Mouse (Mus musculus): ENCODE results near the gene Umad1.
A peak's percentile ranks its signal among the peaks of the same experiment; 100 is the strongest.

Umad1 gene

DNA sequence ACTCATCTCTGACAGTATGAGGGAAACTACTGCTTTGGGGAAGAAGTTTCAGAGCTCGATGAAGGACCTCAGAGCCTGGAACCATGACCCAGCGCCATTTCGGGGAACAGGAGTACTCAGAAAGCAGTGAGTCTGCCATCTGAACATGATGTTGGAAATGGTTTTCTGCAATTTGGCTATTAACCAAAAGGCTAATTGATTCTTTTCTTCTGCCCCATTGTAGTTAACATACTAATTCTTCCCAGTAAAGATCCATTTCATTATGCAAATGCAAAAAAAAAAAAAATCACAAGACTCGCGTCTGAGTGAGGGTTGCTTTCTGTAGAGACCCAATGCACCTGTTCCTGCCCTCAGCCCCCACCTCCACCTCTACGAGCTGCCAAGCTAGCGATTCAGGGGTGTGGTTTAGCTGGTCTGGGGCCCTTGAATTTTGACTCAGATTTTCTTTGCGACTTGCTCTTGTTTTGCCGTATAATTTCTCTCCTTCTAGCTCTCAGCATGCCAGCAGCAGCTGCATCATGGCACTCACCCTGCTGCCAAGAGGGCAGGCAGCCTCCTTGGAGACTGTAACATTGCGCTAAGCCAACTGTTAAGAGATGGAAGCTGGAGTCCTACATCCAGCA is 163.0 kb downstream of the Umad1 start:
- no peak for DNase-seq

DNA sequence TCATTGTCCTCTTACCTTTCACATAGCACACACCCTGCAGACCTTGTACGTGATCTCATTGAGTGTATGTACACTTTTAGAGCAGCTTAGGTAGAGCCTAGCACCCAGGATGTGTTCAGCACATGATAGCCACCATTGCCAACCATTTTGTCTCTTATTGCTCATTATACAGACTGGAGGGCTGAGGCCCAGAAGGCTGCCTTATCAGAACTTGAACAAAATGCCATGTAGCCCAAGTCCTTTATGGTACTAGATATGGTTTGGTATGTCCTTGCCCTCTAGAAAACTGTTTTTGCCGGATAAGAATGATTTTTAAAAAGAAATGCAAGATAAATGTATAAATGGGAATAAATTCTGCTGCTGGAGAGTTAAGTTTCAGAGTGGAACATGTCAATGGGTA is 164.1 kb downstream of the Umad1 start:
- no peak for DNase-seq

DNA sequence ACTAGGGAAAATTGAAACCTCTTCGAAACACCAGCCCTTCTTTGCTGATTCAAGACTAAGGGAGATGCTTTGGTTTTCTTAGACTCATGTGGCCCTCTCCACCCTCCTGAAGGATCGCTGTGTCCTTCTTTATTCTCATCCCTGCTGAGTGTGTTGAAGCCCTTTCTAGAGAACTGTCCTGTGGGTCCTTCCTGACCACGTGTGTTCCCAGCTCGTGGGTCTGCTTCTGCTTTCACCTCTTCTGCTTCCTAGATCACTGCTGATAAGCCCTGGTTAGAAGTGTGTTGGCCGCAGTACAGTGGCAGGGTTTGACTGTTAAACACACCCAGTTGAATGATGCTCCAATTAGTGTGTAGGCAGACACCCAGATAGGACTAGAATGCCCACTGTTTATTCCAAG is 168.6 kb downstream of the Umad1 start:
- no peak for DNase-seq

DNA sequence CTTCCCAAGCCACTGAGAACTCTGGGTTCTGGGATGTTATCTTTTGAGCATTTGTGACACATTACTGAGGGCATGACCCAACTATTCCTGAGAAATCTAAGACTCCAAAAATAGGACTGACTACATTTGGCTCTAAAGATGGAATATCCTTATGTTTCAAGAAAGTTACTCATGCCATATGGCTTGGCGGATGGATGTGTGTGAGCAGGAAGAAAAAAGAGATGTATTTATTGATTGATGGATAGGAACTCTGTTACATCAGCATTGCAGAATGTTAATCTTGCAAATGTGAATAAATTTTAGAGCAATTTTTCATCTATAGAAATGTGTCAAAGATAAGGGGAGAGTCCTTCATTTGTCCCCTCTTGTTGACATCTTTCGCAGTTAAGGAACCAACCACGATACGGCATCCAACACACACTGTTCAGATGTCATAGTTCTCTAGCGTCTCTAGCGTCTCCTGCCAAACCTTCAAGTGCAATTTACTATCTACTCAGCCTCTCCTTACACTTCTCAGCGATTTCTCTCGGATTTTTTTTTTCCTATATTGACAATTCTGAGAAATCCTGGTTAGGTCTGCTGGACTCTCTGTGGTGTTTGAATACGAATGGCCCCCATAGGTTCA is 171.6 kb downstream of the Umad1 start:
- DNase-seq, result no peak

DNA sequence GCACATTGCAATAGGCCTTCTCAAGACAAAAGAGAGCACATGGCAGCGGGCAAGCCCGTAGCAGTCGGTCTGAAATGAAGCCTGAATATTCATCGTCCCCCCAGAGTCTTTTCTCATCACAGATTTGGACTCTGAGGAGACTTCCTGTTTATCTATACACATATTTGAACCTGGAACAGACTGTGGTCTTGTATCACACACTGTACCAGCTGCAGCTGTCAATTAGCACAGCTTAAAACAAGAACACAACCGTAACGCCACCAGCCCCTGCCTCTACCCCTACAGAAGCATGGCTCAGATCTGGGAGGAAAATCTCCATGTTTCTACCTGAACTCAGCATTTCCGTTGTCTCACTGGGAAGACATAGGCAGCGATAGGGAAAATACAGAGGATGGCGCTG is 174.1 kb downstream of the Umad1 start:
- DNase-seq, result no peak

DNA sequence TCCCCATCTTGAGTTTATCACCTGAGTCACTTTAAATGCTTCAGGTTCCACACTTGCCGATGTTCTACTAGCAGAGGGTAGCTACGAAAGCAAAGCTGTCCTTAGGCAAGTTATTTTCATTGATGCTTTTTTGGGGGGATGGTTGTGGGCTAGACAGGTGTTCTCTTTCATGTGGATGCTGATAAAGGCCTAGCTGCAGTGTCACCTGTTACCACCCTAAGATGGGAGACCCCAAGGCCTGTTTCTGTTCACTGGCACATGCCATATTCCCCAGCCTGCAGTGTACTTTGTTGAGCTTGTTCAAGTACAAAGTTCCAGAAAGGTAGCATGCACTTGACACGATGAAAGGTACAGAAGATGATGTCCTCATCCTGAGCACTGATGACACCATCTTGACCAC is 178.8 kb downstream of the Umad1 start:
- no peak for DNase-seq

DNA sequence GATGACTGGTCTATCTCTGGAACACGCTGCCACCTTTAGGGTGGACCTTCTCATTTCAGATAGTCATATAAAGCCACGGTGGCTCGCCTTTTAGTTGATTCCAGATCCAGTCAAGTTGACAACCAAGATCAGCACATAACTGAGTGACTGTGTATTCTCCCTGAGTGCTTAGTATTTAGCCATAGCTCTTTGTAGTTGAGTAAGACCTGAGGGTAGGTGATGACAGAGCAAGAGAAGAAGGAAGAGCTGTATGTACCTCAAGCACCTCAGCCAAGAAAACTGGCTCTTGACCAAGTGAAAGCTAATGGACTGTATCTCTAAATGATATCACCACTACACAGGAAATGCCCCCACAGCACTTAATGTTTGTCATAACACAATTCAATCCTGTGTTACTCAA is 182.7 kb downstream of the Umad1 start:
- no peak for DNase-seq

DNA sequence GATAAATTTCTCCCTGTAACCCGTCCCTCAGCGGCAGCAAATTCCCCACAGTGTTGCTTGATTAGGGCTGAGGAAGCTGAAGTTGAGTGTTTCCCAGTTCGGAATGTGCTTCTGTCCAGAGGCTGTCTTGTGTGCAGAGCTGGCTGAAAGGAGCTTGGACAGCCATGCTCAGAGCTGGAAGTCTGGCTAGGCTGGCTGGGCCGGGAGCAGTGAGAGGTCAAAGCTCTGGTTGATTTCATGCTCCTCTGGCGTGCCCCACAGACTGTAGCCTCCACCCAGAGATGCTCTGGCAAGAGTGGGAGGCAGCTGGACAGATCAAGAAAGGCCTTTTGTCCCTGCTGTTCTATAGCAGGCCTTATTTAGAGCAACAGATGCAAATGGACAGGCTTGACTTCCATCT is 187.7 kb downstream of the Umad1 start:
- DNase-seq, result no peak

DNA sequence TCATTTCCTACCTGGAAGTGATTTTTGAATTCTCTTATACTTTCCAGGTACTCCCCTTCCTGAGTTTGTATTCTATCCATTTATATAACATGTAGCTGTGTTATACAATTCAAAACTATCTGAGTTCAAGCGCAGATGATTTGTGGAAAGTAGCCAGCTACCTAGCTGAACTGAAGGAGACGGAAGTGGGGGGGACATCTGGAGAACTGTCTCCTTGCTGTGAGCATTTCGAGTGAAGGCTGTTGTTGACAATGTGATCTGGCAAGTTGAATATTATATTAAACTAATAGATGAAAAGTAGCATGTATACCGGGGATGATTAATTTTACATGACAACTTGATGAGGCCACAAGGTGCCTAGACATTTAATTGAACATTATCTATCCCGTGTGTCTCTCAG is 196.5 kb downstream of the Umad1 start:
- DNase-seq, result no peak

DNA sequence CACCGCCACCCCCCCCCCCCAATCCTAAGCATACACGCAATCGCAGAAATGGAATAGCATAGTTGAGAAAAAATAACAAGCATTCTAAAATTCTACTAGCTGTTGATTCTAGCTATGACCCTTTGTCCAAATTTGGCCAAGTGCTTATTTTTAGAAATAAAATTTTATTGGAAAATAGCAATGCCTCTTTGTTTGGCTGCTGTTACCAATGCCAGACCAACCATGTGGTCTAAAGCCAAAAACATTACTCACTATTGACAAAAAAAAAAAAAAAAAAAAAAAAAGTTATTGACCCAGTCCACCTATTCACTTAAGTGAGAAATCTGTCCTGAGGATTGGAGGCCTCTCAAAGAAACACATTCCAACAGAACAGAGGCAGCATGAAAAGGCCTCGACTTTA is 199.5 kb downstream of the Umad1 start:
- DNase-seq, result no peak

DNA sequence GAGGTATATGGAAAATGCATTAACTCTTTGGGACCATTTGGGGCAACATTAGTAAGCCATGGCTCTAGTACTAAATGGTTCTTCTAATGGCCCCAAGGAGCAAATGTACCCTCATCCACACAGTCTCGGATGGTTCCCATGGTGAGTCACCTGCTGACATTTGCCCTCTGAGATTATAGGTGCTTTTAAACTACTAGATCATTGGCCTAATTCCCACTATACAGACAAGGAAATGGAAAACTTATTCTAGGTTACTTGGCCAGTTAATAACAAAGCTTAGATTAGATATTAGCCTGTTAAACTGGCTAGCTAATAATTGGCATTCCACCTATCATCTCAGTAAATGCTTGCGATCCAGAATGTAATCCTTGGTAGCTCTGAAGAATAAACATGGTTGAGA is 203.4 kb downstream of the Umad1 start:
- DNase-seq, result no peak

DNA sequence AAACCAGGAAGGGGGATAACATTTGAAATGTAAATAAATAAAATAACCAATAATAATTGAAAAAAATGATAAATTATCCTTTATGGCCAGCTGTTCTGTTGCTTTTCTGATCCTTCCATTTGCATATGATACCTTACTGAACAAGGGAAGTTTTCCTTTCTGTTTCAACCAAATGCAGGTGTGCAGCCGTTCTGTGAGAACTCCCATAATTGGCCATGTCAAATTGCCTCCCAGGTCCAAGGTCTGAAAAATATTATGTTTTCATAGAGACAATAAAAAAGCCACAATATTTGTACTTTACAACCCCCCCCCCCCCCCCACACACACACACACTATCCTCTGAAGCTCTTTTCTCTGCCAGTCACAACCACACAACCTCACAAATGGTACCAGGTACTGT is 206.3 kb downstream of the Umad1 start:
- DNase-seq, result no peak

DNA sequence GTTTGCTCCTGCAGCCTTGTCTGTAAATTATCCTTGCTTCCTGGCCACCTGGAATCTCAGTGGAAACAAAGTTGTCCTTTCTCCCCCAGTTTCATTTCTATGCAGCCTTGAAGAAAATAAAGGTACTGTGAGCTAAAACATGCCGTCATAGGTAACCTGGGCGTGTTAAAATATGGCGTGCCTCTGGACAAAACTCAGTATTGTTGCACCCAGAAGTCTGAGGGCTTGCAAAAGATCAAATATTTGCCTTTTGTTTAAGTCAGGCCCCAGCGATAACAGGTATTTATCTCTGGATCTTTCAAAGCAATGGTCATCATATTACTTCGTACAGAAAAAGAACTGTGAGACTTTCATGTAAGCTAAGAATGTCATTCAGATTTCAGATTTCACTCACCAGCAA is 206.9 kb downstream of the Umad1 start:
- no peak for DNase-seq

DNA sequence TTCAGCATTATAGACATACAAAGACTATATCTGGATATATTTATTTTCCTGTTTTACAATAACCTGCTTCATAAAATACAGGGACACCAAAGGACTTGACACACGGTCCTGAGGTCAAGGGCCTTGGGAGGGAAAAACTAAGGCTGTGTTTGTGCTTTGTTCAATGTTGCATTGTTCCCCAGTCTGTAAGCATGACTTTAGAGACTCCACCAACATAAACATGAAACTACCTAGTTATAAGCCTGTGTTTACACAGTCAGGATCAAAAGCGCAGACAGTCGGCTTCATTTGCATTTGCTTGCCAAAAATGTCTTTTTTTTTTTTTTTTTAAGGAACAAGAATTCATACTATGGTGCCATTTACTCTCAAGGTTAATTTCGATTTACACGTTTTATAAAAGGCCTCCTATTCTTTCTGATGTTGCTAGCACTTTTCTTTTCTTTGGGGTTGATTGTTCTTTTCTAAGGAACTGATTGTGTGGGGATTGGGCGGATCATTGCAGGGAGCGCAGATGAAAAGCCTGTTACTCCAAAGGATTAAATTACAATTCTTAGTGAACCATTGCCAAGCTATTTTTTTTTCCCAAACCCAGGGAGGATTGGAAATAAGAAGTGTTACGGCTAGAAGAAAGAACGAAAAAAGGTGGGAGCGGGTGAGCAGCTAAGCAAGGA is 208.7 kb downstream of the Umad1 start:
- DNase-seq, result no peak

DNA sequence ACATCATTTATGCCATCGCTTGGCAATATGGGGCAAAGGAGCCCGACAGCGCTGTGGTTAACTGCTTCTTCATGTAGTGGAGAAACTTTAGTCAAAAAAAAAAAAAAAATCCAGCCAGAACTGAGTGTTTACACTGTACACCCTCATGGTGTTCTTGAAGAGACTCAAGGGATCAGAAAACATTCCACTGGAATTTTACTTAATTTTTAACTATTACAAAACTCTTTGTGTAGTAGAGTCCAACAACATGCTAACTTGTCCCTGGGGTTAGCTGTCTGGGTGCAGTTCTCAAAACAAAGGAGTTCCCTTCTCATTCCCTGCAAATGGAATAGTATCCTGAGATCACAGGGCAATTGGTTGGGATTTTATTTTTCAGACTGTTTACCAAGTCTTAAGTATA is 210.8 kb downstream of the Umad1 start:
- peak in 1 of 2 experiments; percentile 24 for DNase-seq

DNA sequence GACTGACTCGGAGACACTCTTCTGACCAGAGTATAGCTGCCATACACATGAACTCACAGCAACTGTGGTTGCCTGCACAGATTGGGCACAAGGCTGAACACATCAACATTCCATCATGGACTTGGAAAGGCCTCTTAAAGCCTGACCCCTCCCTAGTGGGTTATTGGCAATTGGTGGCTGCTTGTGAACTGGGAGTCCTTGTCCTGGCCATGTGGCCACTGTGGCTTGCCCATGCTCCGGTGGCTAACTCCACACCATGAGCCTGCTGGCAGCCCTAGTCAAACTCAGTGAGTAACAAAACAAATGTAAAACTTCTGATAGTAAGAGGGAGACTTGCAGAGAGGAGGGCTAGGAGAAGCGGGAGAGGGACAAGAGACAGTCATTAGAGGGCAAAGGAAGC is 213.0 kb downstream of the Umad1 start:
- DNase-seq, result no peak

DNA sequence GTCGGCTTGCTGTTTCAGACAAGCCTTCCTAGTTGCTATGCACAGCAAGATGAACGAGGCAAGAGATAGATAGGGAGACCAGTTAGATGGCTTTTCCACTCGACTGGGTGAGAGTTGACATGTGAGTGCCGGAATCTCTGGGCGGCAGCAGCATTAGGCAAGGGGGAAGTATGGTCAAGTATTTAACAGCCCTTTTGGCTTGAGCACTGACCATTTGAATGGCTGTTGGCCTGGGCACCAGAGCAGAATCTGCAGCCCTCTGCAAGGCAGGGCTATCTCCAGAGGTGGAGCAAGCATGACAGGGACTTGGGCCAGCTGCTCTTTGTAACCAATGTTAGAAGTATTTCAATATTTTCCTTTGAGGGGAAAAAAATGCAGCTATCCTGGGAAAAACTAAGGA is 213.8 kb downstream of the Umad1 start:
- peak in 1 of 2 experiments; percentile 6 for DNase-seq

DNA sequence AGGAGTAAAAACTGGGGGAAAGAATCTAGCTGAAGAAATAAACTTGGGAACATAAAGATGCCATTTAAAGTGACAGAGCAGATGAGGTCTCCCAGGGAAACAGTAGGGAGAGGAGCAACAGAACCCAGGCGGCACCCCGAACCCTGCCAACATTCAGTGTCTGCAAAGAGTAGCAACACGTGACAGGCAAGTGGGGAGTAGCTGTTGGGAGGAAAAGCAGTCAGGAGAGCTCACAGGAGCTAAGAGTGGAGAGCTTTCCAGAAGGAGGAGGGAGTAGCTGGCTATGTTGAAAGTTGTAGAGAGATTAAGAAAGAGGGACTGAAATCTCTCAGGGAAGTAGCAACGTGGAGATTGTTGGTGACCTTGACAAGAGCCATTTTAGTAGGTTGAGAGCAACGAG is 214.4 kb downstream of the Umad1 start:
- DNase-seq, result no peak

DNA sequence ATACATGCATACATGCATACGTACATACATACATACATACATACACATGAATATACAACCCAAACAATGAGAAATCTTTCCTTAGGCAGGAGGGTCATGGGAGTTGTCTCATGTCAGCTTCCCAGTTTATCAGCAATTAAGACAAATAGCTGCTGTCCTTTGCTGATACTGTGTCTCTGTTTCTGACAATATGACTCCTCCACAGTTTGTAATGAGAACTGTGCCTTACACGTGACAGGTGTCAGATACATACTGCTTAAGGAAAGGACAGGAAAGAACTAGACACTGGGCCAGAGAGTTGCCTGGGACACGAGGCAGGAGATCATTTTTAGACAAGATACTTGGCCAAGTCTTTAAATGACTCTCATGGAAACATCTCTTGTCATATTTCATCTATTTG is 215.2 kb downstream of the Umad1 start:
- no peak for DNase-seq

DNA sequence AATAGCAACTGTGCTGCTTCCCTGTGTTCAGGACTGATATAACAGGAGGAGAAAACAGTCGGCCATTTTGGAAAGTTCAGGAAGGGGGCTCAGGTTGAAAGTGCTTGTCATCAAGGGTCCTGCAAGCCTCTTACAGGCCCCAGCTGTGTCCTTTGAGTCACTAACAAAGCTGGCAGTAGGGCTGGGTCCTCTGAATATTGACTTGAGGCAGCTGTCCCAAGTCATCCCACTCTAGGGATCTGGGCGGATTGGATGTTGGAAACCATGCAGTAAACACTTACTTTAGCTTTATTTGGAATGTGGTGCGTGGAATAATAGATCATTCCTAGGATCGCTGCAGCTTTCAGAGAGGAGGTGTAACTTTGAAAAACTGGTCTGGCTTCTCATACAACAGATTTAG is 215.7 kb downstream of the Umad1 start:
- no peak for DNase-seq

DNA sequence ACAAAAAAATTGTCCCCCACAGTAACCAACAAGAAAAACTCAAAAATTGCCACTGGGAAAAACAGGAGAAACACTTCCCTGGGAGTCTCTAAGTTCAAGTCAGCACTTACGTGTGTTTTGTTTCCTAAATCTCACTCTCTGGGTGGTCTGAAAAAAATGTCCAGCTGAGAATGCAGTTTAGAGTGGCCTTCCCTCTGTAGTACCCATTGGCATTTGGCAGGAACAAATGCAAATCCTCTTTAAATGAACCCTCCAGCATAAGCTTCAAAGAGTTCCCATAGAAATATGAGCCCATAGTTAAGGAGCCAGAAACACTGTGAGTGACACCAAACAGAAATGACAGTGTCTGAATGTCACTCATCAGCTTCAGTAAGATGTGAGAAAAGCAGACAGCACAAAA is 220.1 kb downstream of the Umad1 start:
- DNase-seq, result no peak

DNA sequence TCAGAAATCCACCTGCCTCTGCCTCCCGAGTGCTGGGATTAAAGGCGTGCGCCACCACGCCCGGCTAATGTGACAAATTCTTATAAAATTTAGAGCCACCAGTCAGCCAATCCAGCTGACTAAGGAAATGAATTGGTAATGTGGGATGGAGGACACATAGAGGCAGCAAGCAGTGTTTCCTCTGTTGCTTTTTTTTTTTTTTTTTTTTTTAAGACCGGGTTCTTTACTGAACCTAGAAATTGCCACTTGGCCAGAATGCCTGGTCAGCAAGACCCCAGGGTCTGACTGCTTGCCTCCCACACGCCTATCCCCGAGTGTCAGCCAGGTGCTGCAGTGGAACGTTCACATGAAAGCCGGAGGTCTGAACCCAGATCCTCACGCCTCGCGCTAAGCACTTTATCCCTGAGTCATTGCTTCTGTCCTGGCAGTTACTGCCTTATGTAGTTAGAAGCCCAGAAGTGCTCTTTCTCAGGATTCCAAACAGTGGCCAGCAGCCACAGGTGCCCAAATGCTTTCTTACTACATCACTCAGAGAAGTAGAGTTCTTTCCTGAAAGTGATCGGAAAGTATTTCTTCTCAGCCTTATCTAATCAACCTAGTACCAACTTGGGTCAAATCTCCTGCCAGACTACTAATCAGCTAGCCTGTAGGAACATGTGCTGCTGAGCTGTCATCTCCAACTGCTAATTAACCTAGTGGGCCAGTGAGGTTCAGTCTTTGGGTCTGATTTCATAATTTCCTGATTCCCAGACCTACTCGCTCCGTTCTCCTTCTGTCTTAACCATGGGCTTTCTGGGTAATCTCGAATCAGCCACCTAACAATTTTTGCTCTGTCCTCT is 225.6 kb downstream of the Umad1 start:
- DNase-seq, result no peak

DNA sequence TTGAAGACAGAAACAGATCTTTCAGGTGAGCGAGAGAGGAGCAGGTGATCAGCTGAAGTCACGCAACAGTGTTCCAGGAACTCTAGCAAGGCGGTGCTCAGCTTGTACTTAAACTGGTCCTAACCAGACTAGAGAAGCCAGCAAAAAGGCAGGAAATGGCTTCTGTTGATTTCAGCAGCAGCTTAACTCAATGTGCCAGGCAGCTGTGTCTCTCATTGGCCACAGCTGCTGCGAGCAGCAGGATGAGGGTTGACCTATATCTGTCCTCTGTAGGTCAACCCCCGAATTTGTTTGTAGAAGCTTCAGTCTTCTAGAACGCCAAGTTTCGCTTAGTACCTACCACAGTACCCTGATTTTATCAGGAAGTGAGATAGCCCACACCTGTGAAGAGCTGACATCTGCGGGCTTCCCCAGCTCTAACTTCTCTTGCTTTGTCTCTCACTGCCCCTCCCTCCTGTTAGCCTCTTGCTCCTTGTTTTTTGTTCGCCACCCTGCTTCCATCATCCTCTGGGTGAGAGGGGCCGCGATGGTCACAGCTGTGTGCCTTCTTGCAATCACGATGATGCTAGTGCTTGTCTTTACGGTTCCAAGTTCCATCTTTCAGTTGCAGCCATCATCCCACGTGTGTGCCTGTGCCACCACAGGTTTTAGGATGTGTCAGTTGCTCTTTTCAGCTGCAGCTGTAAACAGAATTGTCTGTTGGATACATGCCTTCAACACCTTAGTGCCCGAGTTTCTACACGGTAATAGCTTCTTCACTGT is 226.5 kb downstream of the Umad1 start:
- DNase-seq, result no peak

Measured in kidney, adult 8-10 months (tissue).